Mouse (Mus musculus): ENCODE data around the gene Shc4.
A peak's percentile ranks its signal among the peaks of the same experiment; 100 is the strongest.

Shc4 gene

GRCm38 (mm10) chr2:125724086-125724430 lies at the start of gene Shc4:
Gene Shc4, minus strand, starts transcription at chr2:125724148.
- DNase-seq (ENCODE audit: low read depth, low spot score) = no peak

- no peak for DNase-seq (ENCODE audit: low read depth, low spot score)
These were observed 41.1 kb upstream of the Shc4 start for GRCm38 (mm10) chr2:125765029-125765428.

GRCm38 (mm10) chr2:125764531-125764930 lies 40.6 kb upstream of the Shc4 start:
- DNase-seq (ENCODE audit: low read depth, low spot score) = no peak

GRCm38 (mm10) chr2:125749330-125749729 lies 25.4 kb upstream of the Shc4 start:
- DNase-seq (ENCODE audit: low read depth, low spot score) = no peak

- no peak for DNase-seq (ENCODE audit: low read depth, low spot score)
These were observed 15.4 kb upstream of the Shc4 start for GRCm38 (mm10) chr2:125739338-125739737.

GRCm38 (mm10) chr2:125738718-125739117 lies 14.8 kb upstream of the Shc4 start:
- no peak for DNase-seq (ENCODE audit: low read depth, low spot score)

- DNase-seq (ENCODE audit: low read depth, low spot score) = no peak
These were observed 12.0 kb upstream of the Shc4 start for GRCm38 (mm10) chr2:125736025-125736343.

- DNase-seq (ENCODE audit: low read depth, low spot score) = no peak
These were observed 11.5 kb upstream of the Shc4 start for GRCm38 (mm10) chr2:125735333-125736024.

- DNase-seq (ENCODE audit: low read depth, low spot score) = no peak
These were observed 10.8 kb upstream of the Shc4 start for GRCm38 (mm10) chr2:125734741-125735140.

GRCm38 (mm10) chr2:125731763-125732560 lies 8.0 kb upstream of the Shc4 start:
- DNase-seq (ENCODE audit: low read depth, low spot score) = peak; percentile 93

- DNase-seq (ENCODE audit: low read depth, low spot score) = no peak
These were observed 682 bp upstream of the Shc4 start for GRCm38 (mm10) chr2:125724546-125725114.

- DNase-seq (ENCODE audit: low read depth, low spot score) = no peak
These were observed 401 bp downstream of the Shc4 start for GRCm38 (mm10) chr2:125723408-125724085.

- DNase-seq (ENCODE audit: low read depth, low spot score) = no peak
These were observed 901 bp downstream of the Shc4 start for GRCm38 (mm10) chr2:125723086-125723407.

- DNase-seq (ENCODE audit: low read depth, low spot score) = no peak
These were observed 7.3 kb downstream of the Shc4 start for GRCm38 (mm10) chr2:125716599-125716998.

- no peak for DNase-seq (ENCODE audit: low read depth, low spot score)
These were observed 17.4 kb downstream of the Shc4 start for GRCm38 (mm10) chr2:125706510-125706921.

GRCm38 (mm10) chr2:125704907-125705631 lies 18.9 kb downstream of the Shc4 start:
- DNase-seq (ENCODE audit: low read depth, low spot score) = no peak

- DNase-seq (ENCODE audit: low read depth, low spot score) = no peak
These were observed 21.1 kb downstream of the Shc4 start for GRCm38 (mm10) chr2:125702851-125703250.

- DNase-seq (ENCODE audit: low read depth, low spot score) = no peak
These were observed 22.3 kb downstream of the Shc4 start for GRCm38 (mm10) chr2:125701606-125702005.

GRCm38 (mm10) chr2:125696219-125696618 lies 27.7 kb downstream of the Shc4 start:
- DNase-seq (ENCODE audit: low read depth, low spot score) = no peak

- DNase-seq (ENCODE audit: low read depth, low spot score) = no peak
These were observed 29.1 kb downstream of the Shc4 start for GRCm38 (mm10) chr2:125694798-125695197.

- DNase-seq (ENCODE audit: low read depth, low spot score) = no peak
These were observed 31.9 kb downstream of the Shc4 start for GRCm38 (mm10) chr2:125692010-125692409.
